Mouse (Mus musculus) stomach, embryonic 15.5 days (tissue): ENCODE data around the gene Tmod1. TPM values are rescaled to one million over a fixed set of nuclear protein-coding genes. Genes with fewer than 3 reads are reported as not detected.
A peak's percentile ranks its signal among the peaks of the same experiment; 100 is the strongest.

Experiments used
- ATAC-seq: fragments of 200-750 bp; cut with Nextera tagmentation; 2 replicates; pipeline ENCODE4 v1.8.0; 2017; ENCODE audit warnings: low read depth, moderate number of reproducible peaks, moderate TSS enrichment; ENCODE audit not compliant: insufficient read depth, low FRiP score
- H3K27ac ChIP-seq: fragments of 300-500 bp; sonication (generic); 2 replicates; pipeline ENCODE4 v1.5.1; 2015; ENCODE audit warnings: mild to moderate bottlenecking, inconsistent platforms
- H3K27me3 ChIP-seq: fragments of 300-500 bp; sonication (generic); replicated peaks from 2 replicates; pipeline ENCODE4 v1.6.1; 2015; ENCODE audit warnings: inconsistent platforms
- H3K36me3 ChIP-seq: fragments of 300-500 bp; sonication (generic); 2 replicates; pipeline ENCODE4 v1.6.1; 2015; ENCODE audit warnings: inconsistent platforms
- H3K4me1 ChIP-seq: fragments of 300-500 bp; sonication (generic); 2 replicates; pipeline ENCODE4 v1.6.1; 2015; ENCODE audit warnings: inconsistent platforms
- H3K4me2 ChIP-seq: fragments of 300-500 bp; sonication (generic); 2 replicates; pipeline ENCODE4 v1.6.1; 2015; ENCODE audit warnings: mild to moderate bottlenecking, inconsistent platforms
- H3K4me3 ChIP-seq: fragments of 300-500 bp; sonication (generic); replicated peaks from 2 replicates; pipeline ENCODE4 v1.5.1; 2015; ENCODE audit warnings: inconsistent platforms
- H3K9ac ChIP-seq: fragments of 300-500 bp; sonication (generic); 2 replicates; pipeline ENCODE4 v1.6.1; 2015; ENCODE audit warnings: inconsistent platforms
- H3K9me3 ChIP-seq: fragments of 300-500 bp; sonication (generic); 2 replicates; pipeline ENCODE4 v1.6.1; 2016; ENCODE audit warnings: inconsistent platforms
- WGBS: fragments of 180-500 bp; shearing (Covaris S2); methylation state at CpG from one replicate; pipeline ENCODE4 v1.1.7; 2015; 5-methylcytosine and 5-hydroxymethylcytosine counted together
- polyA plus RNA-seq: library from polyadenylated mRNA; unstranded; fragments of >200 nt; fragmentation: Nextera tagmentation; extraction: Ambion mirVana; gene quantifications from 2 replicates; pipeline ENCODE4 v1.2.1, GENCODE M21; 2015

The Tmod1 gene
- polyA plus RNA-seq, 1 experiment from 2014 or later = 6.4 TPM

- Histone ChIP-seq H3K9me3 (no peaks in the 10 kb centered on the region), H3K9ac (no peak overlapping the region), H3K4me2 (no peak overlapping the region), H3K4me1 (no peaks in the 10 kb centered on the region), H3K36me3 (peaks cover 45% of the 10 kb centered on the region), H3K4me3 (no peak overlapping the region), H3K27ac (no peak overlapping the region), H3K27me3 (no peaks in the 10 kb centered on the region)
- 34% methylated on average over 2 of the region's 2 CpGs for WGBS
- ATAC-seq = peak; percentile 56; the same call in 1 of the 2 replicates
Observed at GRCm38 (mm10) chr4:46126541-46126940, 87.8 kb downstream of the Tmod1 start.

GRCm38 (mm10) chr4:46129311-46130004 lies 90.7 kb downstream of the Tmod1 start:
- Histone ChIP-seq H3K4me2 (no peak overlapping the region), H3K27me3 (no peaks in the 10 kb centered on the region), H3K4me3 (no peak overlapping the region), H3K9ac (no peak overlapping the region), H3K9me3 (no peaks in the 10 kb centered on the region), H3K36me3 (peaks cover 55% of the 10 kb centered on the region), H3K27ac (no peak overlapping the region), H3K4me1 (no peaks in the 10 kb centered on the region)
- no peak for ATAC-seq
- 93% methylated on average over 8 of the region's 8 CpGs for WGBS

GRCm38 (mm10) chr4:46130221-46130620 lies 91.5 kb downstream of the Tmod1 start:
- H3K36me3 ChIP-seq = peaks cover 55% of the 10 kb centered on the region
- no peak overlapping the region for H3K27ac ChIP-seq
- no peak overlapping the region for H3K4me3 ChIP-seq
- no peak overlapping the region for H3K4me2 ChIP-seq
- H3K4me1 ChIP-seq = no peaks in the 10 kb centered on the region
- H3K9ac ChIP-seq = no peak overlapping the region
- no peak for ATAC-seq
- H3K27me3 ChIP-seq = no peaks in the 10 kb centered on the region
- no peaks in the 10 kb centered on the region for H3K9me3 ChIP-seq
- WGBS = 71% methylated on average over 3 of the region's 3 CpGs

GRCm38 (mm10) chr4:46131791-46132190 lies 93.1 kb downstream of the Tmod1 start:
- H3K36me3 ChIP-seq = peaks cover 50% of the 10 kb centered on the region
- no peaks in the 10 kb centered on the region; the same call in 1 of the 2 replicates for H3K4me1 ChIP-seq
- no peak overlapping the region for H3K27ac ChIP-seq
- WGBS = 87% methylated on average over 6 of the region's 6 CpGs
- H3K4me2 ChIP-seq = no peak overlapping the region
- H3K9me3 ChIP-seq = no peaks in the 10 kb centered on the region
- no peak overlapping the region for H3K9ac ChIP-seq
- no peak for ATAC-seq
- no peak overlapping the region for H3K4me3 ChIP-seq
- H3K27me3 ChIP-seq = no peaks in the 10 kb centered on the region

GRCm38 (mm10) chr4:46137629-46138286 lies 99.0 kb downstream of the Tmod1 start:
- Histone ChIP-seq H3K4me2 (peak overlapping the region; percentile 77), H3K9me3 (no peaks in the 10 kb centered on the region), H3K27ac (peak overlapping the region; percentile 99), H3K4me1 (peaks cover 6% of the 10 kb centered on the region; the same call in 1 of the 2 replicates), H3K27me3 (no peaks in the 10 kb centered on the region), H3K36me3 (peaks cover 16% of the 10 kb centered on the region; the same call in 1 of the 2 replicates), H3K4me3 (peak overlapping the region; percentile 75), H3K9ac (peak overlapping the region; percentile 82)
- WGBS = 3% methylated on average over 17 of the region's 17 CpGs
- peak; percentile 55 for ATAC-seq

GRCm38 (mm10) chr4:46138287-46139222 lies 99.8 kb downstream of the Tmod1 start, which contains the start of the genes Ncbp1 and Tstd2:
Ncbp1 (plus strand) TSS chr4:46138613.
Tstd2 (minus strand) TSS chr4:46138694.
- Histone ChIP-seq H3K4me2 (peak within 1 kb of the TSS; percentile 77), H3K4me3 (peak within 1 kb of the TSS; percentile 75), H3K9ac (peak within 1 kb of the TSS; percentile 82), H3K9me3 (no peaks in the 10 kb centered on the region), H3K36me3 (peaks cover 12% of the 10 kb centered on the region; the same call in 1 of the 2 replicates), H3K27ac (peak within 1 kb of the TSS; percentile 99), H3K27me3 (no peaks in the 10 kb centered on the region), H3K4me1 (peaks cover 6% of the 10 kb centered on the region; the same call in 1 of the 2 replicates)
- ATAC-seq = peak; percentile 87
- WGBS = under 1% methylated on average over 88 of the region's 90 CpGs

GRCm38 (mm10) chr4:46144323-46144722 lies 105.6 kb downstream of the Tmod1 start:
- no peak overlapping the region for H3K27ac ChIP-seq
- no peak overlapping the region for H3K4me2 ChIP-seq
- 0 out of 2 replicates have a peak, but pooled peaks cover 6% of the 10 kb centered on the region for H3K4me1 ChIP-seq
- no peak overlapping the region for H3K9ac ChIP-seq
- no peaks in the 10 kb centered on the region for H3K27me3 ChIP-seq
- H3K4me3 ChIP-seq = no peak overlapping the region
- H3K36me3 ChIP-seq = peaks cover 4% of the 10 kb centered on the region; the same call in 1 of the 2 replicates
- no peaks in the 10 kb centered on the region for H3K9me3 ChIP-seq
- no peak for ATAC-seq
- 73% methylated on average over 3 of the region's 3 CpGs for WGBS

- H3K4me1 ChIP-seq = no peaks in the 10 kb centered on the region
- H3K4me3 ChIP-seq = no peak overlapping the region
- H3K36me3 ChIP-seq = peaks cover 15% of the 10 kb centered on the region
- H3K4me2 ChIP-seq = no peak overlapping the region
- no peak overlapping the region for H3K9ac ChIP-seq
- no peak for ATAC-seq
- no peaks in the 10 kb centered on the region for H3K9me3 ChIP-seq
- 94% methylated on average over 1 of the region's 1 CpGs for WGBS
- no peaks in the 10 kb centered on the region for H3K27me3 ChIP-seq
- H3K27ac ChIP-seq = no peak overlapping the region
Observed at GRCm38 (mm10) chr4:46146881-46147280, 108.1 kb downstream of the Tmod1 start.

GRCm38 (mm10) chr4:46151903-46152544 lies 113.3 kb downstream of the Tmod1 start:
- H3K9ac ChIP-seq = no peak overlapping the region
- no peaks in the 10 kb centered on the region for H3K27me3 ChIP-seq
- H3K4me2 ChIP-seq = no peak overlapping the region
- H3K4me1 ChIP-seq = no peaks in the 10 kb centered on the region
- WGBS = 86% methylated on average over 12 of the region's 12 CpGs
- H3K4me3 ChIP-seq = no peak overlapping the region
- H3K9me3 ChIP-seq = no peaks in the 10 kb centered on the region
- H3K27ac ChIP-seq = no peak overlapping the region
- ATAC-seq = no peak
- peaks cover 42% of the 10 kb centered on the region for H3K36me3 ChIP-seq

- Histone ChIP-seq H3K4me1 (no peaks in the 10 kb centered on the region), H3K36me3 (peaks cover 43% of the 10 kb centered on the region), H3K9me3 (no peaks in the 10 kb centered on the region), H3K4me2 (no peak overlapping the region), H3K4me3 (no peak overlapping the region), H3K27ac (no peak overlapping the region), H3K9ac (no peak overlapping the region), H3K27me3 (no peaks in the 10 kb centered on the region)
- ATAC-seq = no peak
- WGBS = 70% methylated on average over 2 of the region's 2 CpGs
Observed at GRCm38 (mm10) chr4:46164027-46164426, 125.3 kb downstream of the Tmod1 start.
